Mouse (Mus musculus): ENCODE measurements around the gene Slf2. TPM values are rescaled to one million over a fixed set of nuclear protein-coding genes. Genes with fewer than 3 reads are reported as not detected.

Gene Slf2
- total and polyA plus RNA-seq, 3 experiments = 20.6 to 22.9 (median 22.6) TPM

GRCm38 (mm10) chr19:44984420-44984819 lies 53.5 kb downstream of the Slf2 start:
- Histone ChIP-seq H3K9me3 (replicated peaks; ENCODE audit: low read length) (no peaks in the 10 kb centered on the region), H3K36me3 (replicated peaks in 1 of 2; ENCODE audit: control insufficient read depth in 1 of 2, insufficient read depth in 1 of 2, low read length in 1 of 2) (peaks cover 10 to 38% of the 10 kb centered on the region in 2 experiments), H3K4me3 (replicated peaks in 1 of 3; ENCODE audit: low read depth in 2 of 3, low read length in 2 of 3, poor library complexity in 1 of 3) (no peak overlapping the region), H3K4me1 (ENCODE audit: control insufficient read depth in 1 of 2, insufficient read depth in 2 of 2) (peaks cover 8 to 53% of the 10 kb centered on the region in 2 experiments), H3K4me2 (ENCODE audit: insufficient read depth, low read depth, poor library complexity, severe bottlenecking) (no peak overlapping the region), H3K79me2 (replicated peaks; ENCODE audit: control insufficient read depth, extremely low read depth, insufficient read depth, poor library complexity, severe bottlenecking) (no peaks in the 10 kb centered on the region), H3K27ac (ENCODE audit: insufficient read depth, low read depth) (no peak overlapping the region), H3K27me3 (replicated peaks) (no peaks in the 10 kb centered on the region), H3K9ac (ENCODE audit: insufficient read depth, low read depth) (no peak overlapping the region)
- dilution Hi-C loops (cut with MboI; ENCODE audit: extremely low pct_ligation_motif_present, extremely low pct_unique_long_range_greater_than_20kb, low sequenced_read_pairs) = no loop called here
- TF ChIP-seq ELF1 (IDR thresholded peaks at IDR 0.05; ENCODE audit: low read depth, low read length) = no peak
- no peak for TF ChIP-seq SIN3A (IDR thresholded peaks at IDR 0.05; ENCODE audit: low read length)
- no peak for TF ChIP-seq USF2 (conservative IDR thresholded peaks at IDR 0.05; ENCODE audit: low read depth, low read length)
- TF ChIP-seq CHD1 (IDR thresholded peaks at IDR 0.05; ENCODE audit: low read depth, low read length) = no peak
- TF ChIP-seq MXI1 (IDR thresholded peaks at IDR 0.05; ENCODE audit: low read depth, low read length) = no peak
- no peak for TF ChIP-seq MAX (IDR thresholded peaks at IDR 0.05; ENCODE audit: low read length)
- TF ChIP-seq TBP (conservative IDR thresholded peaks at IDR 0.05; ENCODE audit: low read depth, low read length) = no peak
- no peak for TF ChIP-seq ZNF384 (IDR thresholded peaks at IDR 0.05; ENCODE audit: low read depth, low read length)
- TF ChIP-seq HCFC1 (IDR thresholded peaks at IDR 0.05; ENCODE audit: low read depth, low read length) = no peak
- no peak for TF ChIP-seq PAX5 (IDR thresholded peaks at IDR 0.05; ENCODE audit: low read length)
- no peak for TF ChIP-seq CTCF (conservative IDR thresholded peaks at IDR 0.05 in 1 of 2, IDR thresholded peaks at IDR 0.05 in 1 of 2; ENCODE audit: low read depth in 2 of 2, low read length in 2 of 2)
- TF ChIP-seq MEF2A (IDR thresholded peaks at IDR 0.05; ENCODE audit: borderline replicate concordance, low read depth, low read length) = no peak
- no peak for TF ChIP-seq USF1 (IDR thresholded peaks at IDR 0.05; ENCODE audit: low read depth, low read length)
- no peak for TF ChIP-seq ETS1 (conservative IDR thresholded peaks at IDR 0.05; ENCODE audit: low read depth, low read length)
- TF ChIP-seq KAT2A (IDR thresholded peaks at IDR 0.05; ENCODE audit: insufficient replicate concordance, low read length) = no peak
- DNase-seq (ENCODE audit: extremely low read depth) = no peak
- in situ Hi-C loops (cut with MboI; ENCODE audit: low pct_ligation_motif_present, low pct_unique_long_range_greater_than_20kb, low sequenced_read_pairs) = no loop called here

DNA sequence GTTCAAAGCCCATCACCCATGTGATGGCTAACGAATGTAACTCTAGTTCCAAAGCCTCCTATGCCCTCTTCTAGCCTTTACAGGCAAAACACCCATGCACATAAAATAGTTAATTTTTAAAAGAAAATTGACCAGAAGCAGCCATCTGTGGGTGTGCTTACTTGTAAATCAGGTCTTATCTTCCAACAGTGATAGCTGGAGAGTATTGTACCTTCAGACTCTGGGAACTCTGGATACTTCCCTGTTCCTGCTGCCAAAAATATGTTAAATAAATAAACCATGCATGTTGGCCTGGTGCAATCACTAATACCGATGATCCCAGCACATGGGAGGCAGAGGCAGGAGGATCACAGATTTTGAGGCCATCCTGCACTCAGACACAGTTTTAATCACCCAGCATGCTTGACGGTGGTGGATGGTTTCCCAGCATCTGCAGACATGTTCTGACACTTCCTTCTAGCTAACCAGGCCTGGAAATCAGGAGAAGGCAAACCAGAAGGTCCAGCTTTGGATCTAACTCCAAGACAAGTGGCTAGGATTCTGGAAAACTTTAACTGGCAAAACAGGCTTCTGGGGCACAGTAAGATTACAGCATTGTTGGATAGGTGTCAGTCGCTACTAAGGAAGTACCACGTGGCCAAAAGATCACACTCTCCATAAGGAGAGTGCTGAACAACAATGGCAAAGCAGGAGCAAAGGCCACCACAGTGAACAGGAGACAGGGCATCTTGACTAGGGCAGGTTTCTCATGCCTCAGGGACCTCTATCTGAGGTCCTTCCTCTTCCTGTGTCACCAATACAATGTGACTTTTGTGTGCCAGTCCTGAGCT lies 54.4 kb downstream of the Slf2 start:
- dilution Hi-C loops (cut with MboI; ENCODE audit: extremely low pct_ligation_motif_present, extremely low pct_unique_long_range_greater_than_20kb, low sequenced_read_pairs) = no loop called here
- H3K27ac ChIP-seq (ENCODE audit: insufficient read depth, low read depth) = no peak overlapping the region
- H3K4me2 ChIP-seq (ENCODE audit: insufficient read depth, low read depth, poor library complexity, severe bottlenecking) = no peak overlapping the region
- no peak for DNase-seq (ENCODE audit: extremely low read depth)
- no peak for TF ChIP-seq JUN (IDR thresholded peaks at IDR 0.05; ENCODE audit: insufficient read depth, low read depth, low read length)
- TF ChIP-seq ZNF384 (IDR thresholded peaks at IDR 0.05; ENCODE audit: low read depth, low read length) = no peak
- TF ChIP-seq PAX5 (IDR thresholded peaks at IDR 0.05; ENCODE audit: low read length) = no peak
- TF ChIP-seq ZMIZ1 (IDR thresholded peaks at IDR 0.05; ENCODE audit: low read depth, low read length) = no peak
- no peak for TF ChIP-seq MAZ (IDR thresholded peaks at IDR 0.05; ENCODE audit: low read depth, low read length)
- TF ChIP-seq KAT2A (IDR thresholded peaks at IDR 0.05; ENCODE audit: insufficient replicate concordance, low read length) = no peak
- no peak for TF ChIP-seq MAFK (IDR thresholded peaks at IDR 0.05; ENCODE audit: insufficient replicate concordance, low read length)
- no peak for TF ChIP-seq RAD21 (IDR thresholded peaks at IDR 0.05; ENCODE audit: low read depth, low read length)
- no peak for TF ChIP-seq TBP (conservative IDR thresholded peaks at IDR 0.05; ENCODE audit: low read depth, low read length)
- no peak for TF ChIP-seq NELFE (IDR thresholded peaks at IDR 0.05; ENCODE audit: low read depth, low read length)
- TF ChIP-seq CHD1 (IDR thresholded peaks at IDR 0.05; ENCODE audit: low read depth, low read length) = no peak
- TF ChIP-seq HCFC1 (IDR thresholded peaks at IDR 0.05; ENCODE audit: low read depth, low read length) = no peak
- no peak for TF ChIP-seq GABPA (IDR thresholded peaks at IDR 0.05; ENCODE audit: insufficient replicate concordance, low read depth, low read length)
- TF ChIP-seq RCOR1 (conservative IDR thresholded peaks at IDR 0.05; ENCODE audit: low read depth, low read length) = no peak
- no peak for TF ChIP-seq ZKSCAN1 (IDR thresholded peaks at IDR 0.05; ENCODE audit: borderline replicate concordance, low read depth, low read length)
- no peak for TF ChIP-seq MYC (IDR thresholded peaks at IDR 0.05; ENCODE audit: low read depth, low read length)
- TF ChIP-seq POLR2A (IDR thresholded peaks at IDR 0.05; ENCODE audit: low read depth, low read length) = no peak
- TF ChIP-seq EP300 (IDR thresholded peaks at IDR 0.05; ENCODE audit: low read length) = no peak
- H3K4me1 ChIP-seq (ENCODE audit: control insufficient read depth in 1 of 2, insufficient read depth in 2 of 2) = peaks cover 8 to 45% of the 10 kb centered on the region in 2 experiments
- H3K9ac ChIP-seq (ENCODE audit: insufficient read depth, low read depth) = no peak overlapping the region
- peaks cover 4 to 37% of the 10 kb centered on the region in 2 experiments for H3K36me3 ChIP-seq (replicated peaks in 1 of 2; ENCODE audit: control insufficient read depth in 1 of 2, insufficient read depth in 1 of 2, low read length in 1 of 2)
- in situ Hi-C loops (cut with MboI; ENCODE audit: low pct_ligation_motif_present, low pct_unique_long_range_greater_than_20kb, low sequenced_read_pairs) = no loop called here
- H3K79me2 ChIP-seq (replicated peaks; ENCODE audit: control insufficient read depth, extremely low read depth, insufficient read depth, poor library complexity, severe bottlenecking) = no peaks in the 10 kb centered on the region
- H3K9me3 ChIP-seq (replicated peaks; ENCODE audit: low read length) = no peaks in the 10 kb centered on the region
- no peak overlapping the region for H3K4me3 ChIP-seq (replicated peaks in 1 of 3; ENCODE audit: low read depth in 2 of 3, low read length in 2 of 3, poor library complexity in 1 of 3)
- no peaks in the 10 kb centered on the region for H3K27me3 ChIP-seq (replicated peaks)
